Mouse (Mus musculus) c-Kit-positive CD71-positive TER-119-negative erythroid progenitor cells, embryonic 14.5 days (primary cell): Measurements from ENCODE around the gene Carmil2.

Experiments used
- DNase-seq: peaks from one replicate; pipeline ENCODE4 v3.0.0-alpha.2; 2013; ENCODE audit warnings: low read depth

The Carmil2 gene

GRCm38 (mm10) chr8:105727397-105728124, 41.5 kb downstream of the Carmil2 start:
- no peak for DNase-seq

- DNase-seq = peak; percentile 29
These were observed 46.1 kb downstream of the Carmil2 start for GRCm38 (mm10) chr8:105732186-105732585.

- DNase-seq = no peak
These were observed 53.1 kb downstream of the Carmil2 start for GRCm38 (mm10) chr8:105739216-105739615.

DNA sequence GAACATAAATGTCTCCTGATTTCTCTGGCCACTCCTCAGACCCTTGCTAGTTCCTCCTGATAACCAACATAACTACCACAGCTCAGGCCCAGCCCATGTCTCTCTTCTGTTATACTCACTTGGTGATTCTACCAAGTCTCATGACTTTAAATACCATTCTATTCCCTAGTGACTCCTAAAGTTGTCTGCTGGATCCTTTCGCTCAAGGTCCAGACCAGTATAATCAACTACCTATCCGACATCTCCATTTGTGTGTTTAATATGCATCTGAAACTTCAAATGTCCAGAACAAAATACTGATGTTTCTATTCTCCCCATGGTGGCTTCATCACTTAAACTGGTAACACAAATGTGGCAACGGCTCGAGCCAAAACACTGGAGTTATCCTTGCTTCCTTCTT, 57.2 kb downstream of the Carmil2 start:
- no peak for DNase-seq
